ENCODE assay signal across 1 mouse cellular context in genomic region chr8:64944831-64945230, GRCm38 (mm10).
TF ChIP-seq lines count a peak whose summit lies in the region.

No protein-coding gene starts in this region.

TF ChIP-seq in CH12.LX, 34 proteins besides CTCF, POLR2A, EP300 and RAD21 (continued from another document):
- peak; percentile 87 for TF ChIP-seq ZNF384 (IDR thresholded peaks at IDR 0.05; ENCODE audit: low read depth, low read length)
- no peak for TF ChIP-seq KAT2A (IDR thresholded peaks at IDR 0.05; ENCODE audit: insufficient replicate concordance, low read length)
- TF ChIP-seq SMC3 (IDR thresholded peaks at IDR 0.05; ENCODE audit: low read depth, low read length): peak; percentile 55
- no peak for TF ChIP-seq UBTF (IDR thresholded peaks at IDR 0.05; ENCODE audit: low read depth, low read length)
- no peak for TF ChIP-seq CHD1 (IDR thresholded peaks at IDR 0.05; ENCODE audit: low read depth, low read length)
- no peak for TF ChIP-seq ZC3H11A (IDR thresholded peaks at IDR 0.05; ENCODE audit: low read depth, low read length)
- TF ChIP-seq ETS1 (conservative IDR thresholded peaks at IDR 0.05; ENCODE audit: low read depth, low read length): no peak
